Mouse (Mus musculus) embryonic facial prominence, embryonic 14.5 days (tissue): ENCODE measurements around the gene Cdh4. TPM values are rescaled to one million over a fixed set of nuclear protein-coding genes. Genes with fewer than 3 reads are reported as not detected.

Experiments
- ATAC-seq: fragments of 200-750 bp; cut with Nextera tagmentation; 2 replicates; pipeline ENCODE4 v1.8.0; 2017; ENCODE audit warnings: low read depth, moderate number of reproducible peaks, moderate TSS enrichment
- DNase-seq: peaks from one replicate; pipeline ENCODE4 v3.0.0-alpha.2; 2015; ENCODE audit warnings: low spot score
- H3K27ac ChIP-seq: fragments of 300-500 bp; sonication (generic); replicated peaks from 2 replicates; pipeline ENCODE4 v1.5.1; 2014; ENCODE audit warnings: low read depth, mild to moderate bottlenecking, low read length, moderate library complexity
- H3K27me3 ChIP-seq: fragments of 300-500 bp; sonication (generic); replicated peaks from 2 replicates; pipeline ENCODE4 v1.6.1; 2014; ENCODE audit warnings: low read length; ENCODE audit not compliant: control insufficient read depth, insufficient read depth
- H3K36me3 ChIP-seq: fragments of 300-500 bp; sonication (generic); 2 replicates; pipeline ENCODE4 v1.6.1; 2014; ENCODE audit warnings: low read length, mixed read lengths; ENCODE audit not compliant: control insufficient read depth, insufficient read depth
- H3K4me1 ChIP-seq: fragments of 300-500 bp; sonication (generic); 2 replicates; pipeline ENCODE4 v1.6.1; 2014; ENCODE audit warnings: antibody characterized with exemption, low read length; ENCODE audit not compliant: control insufficient read depth, insufficient read depth
- H3K4me2 ChIP-seq: fragments of 300-500 bp; sonication (generic); 2 replicates; pipeline ENCODE4 v1.6.1; 2014; ENCODE audit warnings: low read depth, mild to moderate bottlenecking, low read length, moderate library complexity, mixed read lengths
- H3K4me3 ChIP-seq: fragments of 300-500 bp; sonication (generic); 2 replicates; pipeline ENCODE4 v1.5.1; 2014; ENCODE audit warnings: low read depth, mild to moderate bottlenecking, low read length
- H3K9ac ChIP-seq: fragments of 300-500 bp; sonication (generic); 2 replicates; pipeline ENCODE4 v1.6.1; 2014; ENCODE audit warnings: low read depth, mild to moderate bottlenecking, low read length, moderate library complexity, mixed read lengths
- H3K9me3 ChIP-seq: fragments of 300-500 bp; sonication (generic); 2 replicates; pipeline ENCODE4 v1.6.1; 2016; ENCODE audit warnings: low read length; ENCODE audit not compliant: control insufficient read depth
- WGBS: fragments of 180-500 bp; shearing (Covaris S2); extraction: QIAGEN DNeasy Blood & Tissue Kit; methylation state at CpG from one replicate; pipeline ENCODE4 v1.1.7; 2014; 5-methylcytosine and 5-hydroxymethylcytosine counted together
- polyA plus RNA-seq: library from polyadenylated mRNA; unstranded; fragments of >200 nt; fragmentation: Nextera tagmentation; extraction: Ambion mirVana; gene quantifications from 2 replicates; pipeline ENCODE4 v1.2.1, GENCODE M21; 2014

Gene Cdh4
- polyA plus RNA-seq, 1 experiment from 2014 or later, result 9.2 TPM

DNA sequence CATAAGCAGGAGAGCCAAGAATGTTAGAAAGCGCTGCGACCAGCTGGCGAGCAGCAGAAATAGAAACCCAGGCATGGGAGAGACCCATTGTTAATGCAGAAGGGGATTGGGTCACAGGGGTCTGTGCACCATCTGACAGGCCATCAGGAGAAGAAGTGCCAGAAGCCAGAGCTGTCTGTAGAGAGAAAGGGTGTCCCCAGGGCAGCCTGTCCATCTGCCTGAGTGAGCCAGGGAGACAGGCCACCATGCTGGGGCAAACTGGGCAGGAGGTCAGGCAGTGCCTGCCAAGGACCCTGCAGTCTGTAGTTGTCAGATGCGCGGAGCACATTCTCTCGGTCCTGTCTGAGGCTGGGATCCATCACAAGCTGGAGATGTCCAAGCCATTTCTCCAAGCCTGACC, 386.7 kb downstream of the Cdh4 start:
- no peak overlapping the region for H3K4me2 ChIP-seq
- H3K4me1 ChIP-seq, result 0 out of 2 replicates have a peak, but pooled peaks cover 5% of the 10 kb centered on the region
- ATAC-seq (no peak), DNase-seq (no peak)
- H3K27me3 ChIP-seq, result no peaks in the 10 kb centered on the region
- H3K4me3 ChIP-seq, result no peak overlapping the region
- 88% methylated on average over 6 of the region's 6 CpGs for WGBS
- H3K36me3 ChIP-seq, result no peaks in the 10 kb centered on the region
- H3K9me3 ChIP-seq, result no peaks in the 10 kb centered on the region
- H3K9ac ChIP-seq, result no peak overlapping the region
- no peak overlapping the region for H3K27ac ChIP-seq

DNA sequence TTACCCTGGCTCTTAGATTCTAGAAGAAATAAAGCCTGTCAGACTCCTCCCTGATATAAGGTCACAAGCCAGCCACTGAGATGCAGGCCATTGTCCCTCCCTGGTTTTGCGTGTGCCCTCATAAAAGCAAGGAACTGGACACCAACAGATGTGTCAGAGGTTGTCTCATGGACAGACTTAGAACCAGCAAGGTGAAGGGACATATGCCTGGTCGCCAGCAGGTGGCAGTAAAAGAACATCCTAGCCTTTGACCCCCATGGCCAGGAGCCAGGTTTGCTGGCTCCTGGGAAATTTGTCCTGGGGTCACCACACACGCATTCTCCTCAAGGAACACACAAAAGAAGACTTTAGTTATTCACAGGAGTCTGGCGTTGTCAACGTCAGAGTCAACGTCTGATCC, 387.7 kb downstream of the Cdh4 start:
- Histone ChIP-seq H3K27ac (no peak overlapping the region), H3K4me2 (no peak overlapping the region), H3K36me3 (no peaks in the 10 kb centered on the region), H3K4me1 (0 out of 2 replicates have a peak, but pooled peaks cover under 1% of the 10 kb centered on the region), H3K4me3 (no peak overlapping the region), H3K27me3 (no peaks in the 10 kb centered on the region), H3K9ac (no peak overlapping the region), H3K9me3 (no peaks in the 10 kb centered on the region)
- WGBS, result 23% methylated on average over 6 of the region's 6 CpGs
- DNase-seq, result no peak
- no peak for ATAC-seq

DNA sequence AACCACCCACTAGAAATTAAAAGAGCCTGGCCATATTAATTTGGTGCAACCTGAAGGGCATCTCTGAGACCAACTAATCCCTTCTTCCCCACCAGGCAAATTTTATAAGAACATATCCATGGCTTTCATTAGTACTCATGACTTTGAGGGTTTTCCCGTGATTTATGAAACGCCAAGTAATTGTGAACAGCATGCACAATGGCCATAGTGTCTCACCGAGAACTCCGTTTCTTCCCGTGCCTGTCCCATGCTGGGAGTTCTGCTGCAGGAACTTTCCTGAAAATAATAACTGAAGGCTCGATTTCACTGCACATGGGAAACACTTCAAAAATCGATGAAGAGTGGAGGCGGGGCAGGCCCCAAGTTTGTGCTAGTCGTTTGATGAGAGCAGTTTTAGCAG, 392.7 kb downstream of the Cdh4 start:
- no peak for DNase-seq
- no peak overlapping the region for H3K9ac ChIP-seq
- H3K27ac ChIP-seq, result no peak overlapping the region
- no peaks in the 10 kb centered on the region; the same call in 1 of the 2 replicates for H3K27me3 ChIP-seq
- H3K4me3 ChIP-seq, result no peak overlapping the region
- peaks cover 13% of the 10 kb centered on the region; the same call in 1 of the 2 replicates for H3K4me1 ChIP-seq
- ATAC-seq, result no peak
- no peaks in the 10 kb centered on the region for H3K36me3 ChIP-seq
- H3K4me2 ChIP-seq, result no peak overlapping the region
- 52% methylated on average over 9 of the region's 9 CpGs for WGBS
- no peaks in the 10 kb centered on the region for H3K9me3 ChIP-seq

DNA sequence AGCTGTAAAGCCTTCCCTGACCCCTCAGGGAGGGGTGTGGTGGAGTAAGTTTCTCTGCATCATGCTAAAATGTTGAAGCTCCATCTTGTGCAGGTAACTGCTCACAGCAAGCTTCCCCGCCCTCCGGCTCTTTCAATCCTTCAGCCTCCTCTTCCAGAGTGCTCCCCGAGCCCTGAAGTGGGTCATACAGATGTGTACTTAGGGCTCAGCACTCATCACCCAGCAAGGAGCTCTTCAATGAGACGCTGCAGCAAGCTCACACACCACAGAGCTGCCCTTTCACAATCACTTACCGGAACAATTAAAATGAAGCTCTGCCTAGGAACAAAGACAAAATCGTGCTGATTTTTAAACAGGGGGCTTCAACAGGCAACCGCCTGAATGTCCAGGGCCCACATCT, 393.3 kb downstream of the Cdh4 start:
- Histone ChIP-seq H3K9ac (no peak overlapping the region), H3K4me1 (peaks cover 13% of the 10 kb centered on the region; the same call in 1 of the 2 replicates)

GRCm38 (mm10) chr2:179837186-179837585, 395.0 kb downstream of the Cdh4 start:
- Histone ChIP-seq H3K4me2 (no peak overlapping the region), H3K4me1 (peaks cover 13% of the 10 kb centered on the region; the same call in 1 of the 2 replicates), H3K27ac (no peak overlapping the region), H3K36me3 (no peaks in the 10 kb centered on the region), H3K9me3 (no peaks in the 10 kb centered on the region), H3K27me3 (no peaks in the 10 kb centered on the region; the same call in 1 of the 2 replicates), H3K9ac (no peak overlapping the region), H3K4me3 (no peak overlapping the region)
- WGBS, result 39% methylated on average over 10 of the region's 10 CpGs
- DNase-seq (peak; percentile 27), ATAC-seq (no peak)

More for the DNA sequence above, 393.3 kb downstream of the Cdh4 start:
- no peaks in the 10 kb centered on the region for H3K9me3 ChIP-seq
- no peaks in the 10 kb centered on the region for H3K36me3 ChIP-seq
- H3K27ac ChIP-seq, result no peak overlapping the region
- no peak for ATAC-seq
- WGBS, result 78% methylated on average over 7 of the region's 7 CpGs
- H3K27me3 ChIP-seq, result no peaks in the 10 kb centered on the region; the same call in 1 of the 2 replicates
- no peak overlapping the region for H3K4me2 ChIP-seq
- DNase-seq, result no peak
- no peak overlapping the region for H3K4me3 ChIP-seq

GRCm38 (mm10) chr2:179838036-179838435, 395.8 kb downstream of the Cdh4 start:
- Histone ChIP-seq H3K9ac (no peak overlapping the region), H3K4me1 (peaks cover 13% of the 10 kb centered on the region; the same call in 1 of the 2 replicates), H3K27ac (no peak overlapping the region), H3K4me2 (no peak overlapping the region), H3K36me3 (no peaks in the 10 kb centered on the region), H3K27me3 (no peaks in the 10 kb centered on the region; the same call in 1 of the 2 replicates), H3K4me3 (no peak overlapping the region), H3K9me3 (no peaks in the 10 kb centered on the region)
- DNase-seq, result peak; percentile 24
- 24% methylated on average over 7 of the region's 7 CpGs for WGBS
- no peak for ATAC-seq

DNA sequence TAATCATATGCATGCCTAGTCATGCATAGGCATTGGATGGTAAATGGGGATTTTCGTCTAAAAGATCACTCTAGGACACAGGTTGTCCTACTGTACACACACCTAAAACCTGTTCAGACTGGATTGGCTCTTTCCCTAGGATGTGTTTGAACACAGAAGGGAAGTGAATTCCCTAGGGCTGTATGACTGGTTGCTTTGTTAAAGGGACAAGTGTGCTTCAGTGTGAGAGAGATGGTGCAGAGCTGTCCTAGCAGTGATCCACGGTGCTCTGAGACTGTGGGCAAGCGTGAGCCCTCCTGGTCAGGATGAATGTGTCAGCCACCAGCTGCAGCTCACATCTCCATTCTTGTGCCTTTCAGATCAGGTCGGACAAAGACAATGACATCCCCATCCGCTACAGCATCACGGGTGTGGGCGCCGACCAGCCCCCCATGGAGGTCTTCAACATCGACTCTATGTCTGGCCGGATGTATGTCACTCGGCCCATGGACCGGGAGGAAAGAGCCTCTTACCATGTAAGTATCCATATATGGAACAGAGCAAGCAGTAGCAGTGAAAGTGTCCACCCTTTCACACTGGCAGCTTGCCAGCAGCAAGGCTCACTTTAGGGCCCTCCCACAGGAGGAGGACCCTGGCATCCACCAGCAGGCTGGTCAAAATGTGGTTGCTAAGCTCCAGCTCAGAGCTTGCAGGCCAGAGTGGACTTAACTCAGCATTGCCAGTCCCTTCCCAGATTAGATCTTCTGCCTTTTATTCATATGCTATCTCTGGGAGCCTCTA, 400.6 kb downstream of the Cdh4 start:
- DNase-seq (peak; percentile 83), ATAC-seq (peak; percentile 77)
- Histone ChIP-seq H3K4me1 (peaks cover 6% of the 10 kb centered on the region), H3K4me3 (no peak overlapping the region), H3K27me3 (no peaks in the 10 kb centered on the region), H3K9me3 (no peaks in the 10 kb centered on the region), H3K27ac (no peak overlapping the region), H3K4me2 (no peak overlapping the region), H3K9ac (no peak overlapping the region), H3K36me3 (no peaks in the 10 kb centered on the region)
- 78% methylated on average over 12 of the region's 12 CpGs for WGBS

DNA sequence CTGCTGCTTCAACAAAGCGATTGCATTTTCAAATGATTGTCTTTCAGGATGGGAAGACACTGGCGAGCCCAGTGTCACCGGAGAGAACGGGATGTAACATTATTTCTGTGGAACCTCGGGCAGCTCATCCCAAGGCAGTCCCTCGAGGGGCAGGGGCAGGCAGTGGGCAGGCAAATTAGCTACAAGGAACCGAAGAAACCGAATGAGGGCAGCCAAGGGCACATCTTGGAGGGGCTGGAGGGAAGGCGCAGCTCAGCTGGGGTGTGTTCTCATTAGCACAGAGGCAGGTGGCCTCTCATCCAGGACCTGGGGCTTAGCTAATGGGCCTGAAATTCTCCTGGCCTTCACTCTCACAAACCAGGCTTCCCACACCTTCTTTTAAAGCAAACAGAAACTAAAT, 407.5 kb downstream of the Cdh4 start:
- no peak overlapping the region for H3K4me2 ChIP-seq
- no peaks in the 10 kb centered on the region for H3K36me3 ChIP-seq
- H3K9ac ChIP-seq, result no peak overlapping the region
- WGBS, result 49% methylated on average over 9 of the region's 9 CpGs
- H3K4me1 ChIP-seq, result peaks cover 19% of the 10 kb centered on the region
- H3K27me3 ChIP-seq, result 0 out of 2 replicates have a peak, but pooled peaks cover 7% of the 10 kb centered on the region
- ATAC-seq (no peak), DNase-seq (no peak)
- H3K4me3 ChIP-seq, result no peak overlapping the region
- H3K27ac ChIP-seq, result no peak overlapping the region
- H3K9me3 ChIP-seq, result no peaks in the 10 kb centered on the region

DNA sequence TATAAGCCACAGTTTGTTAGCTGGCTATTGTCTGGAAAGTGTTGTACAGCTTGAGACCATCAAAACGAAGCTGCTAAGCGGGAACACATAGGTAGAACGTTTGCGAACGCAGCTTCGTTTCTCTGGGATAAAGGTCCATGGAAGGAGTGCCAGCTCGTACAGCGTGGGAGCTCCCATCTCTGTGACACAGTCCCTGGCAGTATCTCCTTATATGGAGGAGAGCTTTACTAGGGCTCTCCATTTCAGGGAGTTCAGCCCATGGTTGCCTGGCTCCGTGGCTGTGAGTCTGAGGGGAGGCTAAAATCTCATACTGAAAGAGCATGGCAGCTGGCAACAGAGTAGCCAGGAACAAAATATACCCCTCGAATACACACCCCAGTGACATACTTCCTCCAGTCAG, 409.9 kb downstream of the Cdh4 start:
- Histone ChIP-seq H3K27me3 (0 out of 2 replicates have a peak, but pooled peaks cover 7% of the 10 kb centered on the region), H3K4me2 (no peak overlapping the region), H3K27ac (no peak overlapping the region), H3K36me3 (no peaks in the 10 kb centered on the region), H3K4me3 (no peak overlapping the region), H3K4me1 (peaks cover 19% of the 10 kb centered on the region), H3K9me3 (no peaks in the 10 kb centered on the region), H3K9ac (no peak overlapping the region)
- no peak for DNase-seq
- no peak for ATAC-seq
- WGBS, result 78% methylated on average over 10 of the region's 10 CpGs
